Mouse (Mus musculus): Measurements from ENCODE around the gene Oog4.
"Not testable (repeated sequence)": the region's sequence is repeated elsewhere in the genome, so short reads cannot be mapped to it uniquely, and the experiment has no call there.

Oog4 gene

GRCm38 (mm10) chr4:143450224-143450623 is at the start of gene Oog4:
Oog4 (minus strand) TSS chr4:143450324.
- no peak for DNase-seq

DNA sequence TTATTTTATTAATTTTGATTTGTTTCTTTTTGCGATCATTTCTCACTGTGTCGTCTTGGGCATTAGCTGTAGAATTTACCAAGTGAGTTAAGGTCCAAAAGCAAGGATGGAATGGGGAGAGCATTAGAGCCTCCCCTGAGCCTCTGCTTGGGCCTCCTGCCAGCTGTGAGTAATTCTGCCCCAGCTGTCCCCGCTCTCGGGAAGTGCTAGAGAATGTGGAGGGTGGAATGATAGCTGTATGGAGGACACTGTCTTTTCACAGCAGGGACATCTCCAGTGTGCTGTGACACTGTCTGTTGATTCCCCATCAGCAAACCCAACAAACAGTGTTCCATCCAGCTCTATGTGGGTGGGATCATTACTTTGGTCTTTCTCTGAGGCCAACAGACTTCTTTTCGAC is 23.4 kb downstream of the Oog4 start:
- not testable (repeated sequence) for DNase-seq

DNA sequence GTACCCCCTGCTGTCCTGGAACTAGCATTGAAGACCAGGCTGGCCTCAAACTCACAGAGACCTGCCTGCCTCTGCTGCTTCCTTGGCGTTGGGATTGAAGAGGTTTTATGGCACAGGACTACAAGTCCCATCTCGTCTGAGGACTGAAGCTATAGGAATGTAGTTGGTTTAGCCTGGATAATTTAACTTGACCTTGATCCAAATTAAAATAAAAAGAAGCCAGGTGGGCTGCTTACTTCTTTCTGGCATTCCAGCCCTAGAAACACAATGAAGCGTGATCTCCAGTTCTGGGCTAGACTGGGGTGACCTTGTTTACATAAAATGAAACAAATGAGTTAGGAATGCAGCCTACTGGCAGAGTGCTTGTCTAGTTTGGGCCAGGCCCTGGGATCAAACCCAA is 36.0 kb downstream of the Oog4 start:
- no peak for DNase-seq

GRCm38 (mm10) chr4:143413621-143414020 is 36.5 kb downstream of the Oog4 start:
- DNase-seq = no peak

GRCm38 (mm10) chr4:143412219-143413092 is 37.7 kb downstream of the Oog4 start, which contains the start of gene Pramef8:
Pramef8 (plus strand) TSS chr4:143412426.
- DNase-seq = peak; percentile 88

DNA sequence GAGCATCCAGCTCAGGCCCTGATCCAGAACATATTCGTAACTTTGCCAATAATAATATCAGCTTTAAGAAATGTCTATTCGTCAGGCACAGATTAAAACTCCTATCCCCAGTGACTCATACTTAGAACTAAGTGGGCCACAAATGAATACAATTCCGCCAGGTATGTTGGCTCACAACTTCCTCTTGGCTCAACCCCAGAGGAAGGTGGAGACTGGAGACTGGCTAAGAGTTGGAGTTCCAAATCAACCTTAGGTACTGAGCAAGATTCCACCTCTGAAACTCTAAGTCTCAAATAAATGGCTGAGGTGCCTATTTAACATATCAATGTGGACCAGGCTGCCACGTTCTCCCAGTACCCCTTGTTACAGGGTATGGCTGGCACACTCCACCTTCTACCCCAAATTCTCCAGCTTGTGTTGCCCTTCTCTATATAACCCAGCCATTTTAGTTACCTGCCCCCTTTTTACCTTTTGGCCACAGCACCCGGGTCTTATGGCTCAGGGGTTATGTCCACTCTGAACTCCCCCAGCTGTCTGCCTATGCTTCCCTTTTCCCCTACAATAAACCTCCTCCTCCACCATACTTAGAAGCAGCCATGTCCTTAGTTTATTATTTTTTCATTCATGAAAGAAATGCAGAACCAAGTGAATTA is 38.4 kb downstream of the Oog4 start:
- DNase-seq = no peak

GRCm38 (mm10) chr4:143394181-143394580 is 55.9 kb downstream of the Oog4 start, which contains the start of gene Pramel1:
Pramel1 (plus strand) TSS chr4:143394428.
- DNase-seq = no peak

DNA sequence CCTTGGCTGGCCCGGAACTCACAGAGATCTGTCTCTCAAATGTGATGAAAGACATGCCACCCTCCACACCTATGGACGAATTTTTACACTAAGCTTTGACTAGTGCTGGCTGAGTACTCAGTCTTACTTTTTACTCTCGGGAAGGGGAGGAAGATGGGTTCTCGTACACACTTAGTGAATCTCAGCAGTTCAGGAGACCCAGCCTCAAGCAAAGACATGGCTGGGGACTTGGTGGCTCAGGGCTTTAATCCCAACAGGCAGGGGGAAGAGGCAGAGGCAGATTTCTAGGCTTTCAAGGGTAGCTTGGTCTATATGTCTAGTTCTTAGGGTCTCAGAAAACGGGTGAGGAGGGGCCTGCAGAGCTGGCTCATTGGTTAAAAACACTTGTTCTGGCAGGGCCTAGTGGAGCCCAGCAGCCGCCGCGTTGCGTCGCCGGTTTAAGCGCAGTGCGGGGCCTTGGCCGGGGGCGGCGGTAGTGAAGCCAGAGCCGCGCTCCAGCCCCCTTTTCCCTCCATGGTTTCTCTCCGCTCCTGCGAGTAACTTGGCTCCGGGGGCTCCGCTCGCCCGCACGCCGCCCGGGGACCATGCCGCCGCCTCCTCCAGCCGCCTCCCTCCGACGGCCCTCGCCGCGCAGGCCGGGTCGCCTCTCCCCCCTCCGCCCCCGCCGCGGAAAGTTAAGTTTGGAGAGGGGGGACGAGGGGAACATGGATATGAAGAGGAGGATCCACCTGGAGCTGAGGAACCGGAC is 61.0 kb downstream of the Oog4 start:
- peak; percentile 17 for DNase-seq
